Mouse (Mus musculus) gastrocnemius, postnatal 14 days (tissue): ENCODE results near the gene Mcm5. TPM values are rescaled to one million over a fixed set of nuclear protein-coding genes. Genes with fewer than 3 reads are reported as not detected.

Experiments used
- DNase-seq: peaks from one replicate; pipeline ENCODE4 v3.0.0; 2021; ENCODE audit warnings: mixed read lengths
- intact Hi-C: fragments of 180-260 bp; cut with DNase I; formaldehyde crosslinking; loops from one replicate; pipeline ENCODE4 v1.15.1; 2025; ENCODE audit warnings: low total_unique reads
- total RNA-seq, 2 experiments: library from RNA; stranded (reverse); gene quantifications; 2 replicates each; pipeline ENCODE4 v1.2.3; 2021

Mcm5 gene
- total RNA-seq, 2 experiments from 2014 or later, result 4.4 to 7.1 TPM

DNA sequence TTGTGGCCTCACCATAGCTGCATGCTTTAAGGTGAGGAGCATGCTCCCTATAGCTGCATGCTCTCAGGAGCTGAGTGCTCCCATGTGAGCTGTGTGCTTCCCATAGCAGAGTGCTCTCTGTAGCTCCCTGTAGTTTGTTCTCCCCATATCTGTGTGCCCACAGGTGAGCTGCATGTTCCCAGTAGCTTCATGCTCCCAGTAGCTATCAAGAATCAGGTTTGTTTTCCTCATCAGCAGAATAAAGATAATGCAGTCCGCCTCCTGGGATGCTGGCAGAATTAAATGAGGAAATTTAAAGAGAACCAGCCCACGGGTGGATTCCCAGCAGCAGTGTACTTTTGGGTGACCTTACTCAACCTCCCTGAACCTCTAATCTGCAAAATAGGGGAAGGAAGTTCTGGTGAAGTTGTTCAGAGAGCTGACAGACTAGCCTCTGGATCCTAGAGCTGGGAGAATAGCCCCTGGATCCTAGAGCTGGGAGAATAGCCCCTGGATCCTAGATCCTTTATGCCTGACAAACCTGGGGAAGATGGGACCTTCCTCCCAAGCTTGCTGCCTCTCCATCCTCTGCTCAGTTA lies 43.2 kb downstream of the Mcm5 start:
- intact Hi-C loops, result loop anchor here (2.0 kb wide), 1 partner anchor 16 kb away; no protein-coding TSS in a partner anchor
- DNase-seq, result no peak

GRCm38 (mm10) chr8:75154855-75155478 lies 45.6 kb downstream of the Mcm5 start:
- DNase-seq, result no peak
- intact Hi-C loops, result no loop called here

DNA sequence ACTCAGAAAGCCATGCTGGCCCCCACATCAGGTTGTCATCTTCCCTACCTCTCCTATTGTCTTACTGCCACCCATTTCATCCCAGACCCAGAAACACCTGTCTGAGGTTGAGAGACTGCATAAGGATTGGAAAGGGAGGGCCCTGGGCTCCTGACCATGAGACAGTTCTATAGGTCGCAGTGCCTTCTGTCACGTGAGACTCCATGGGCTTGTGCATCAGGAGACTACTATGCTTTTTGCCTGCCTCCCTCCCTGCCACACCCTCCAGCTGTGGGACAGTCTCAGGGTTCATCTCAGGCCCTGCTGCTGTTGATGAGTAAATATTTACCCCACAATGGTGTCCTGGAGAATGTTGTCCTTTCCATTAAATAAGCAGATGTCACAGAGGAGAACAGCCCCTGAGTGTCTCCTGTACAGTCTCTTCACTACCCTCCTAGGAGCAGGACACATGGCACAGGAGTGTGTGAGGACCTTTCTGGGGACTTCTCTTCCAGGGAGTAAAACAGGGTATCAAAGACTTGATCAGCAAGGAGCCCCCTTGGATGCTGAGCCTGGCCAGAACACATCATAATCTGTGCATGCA lies 46.5 kb downstream of the Mcm5 start:
- intact Hi-C loops, result no loop called here
- DNase-seq, result no peak

GRCm38 (mm10) chr8:75157471-75158230 lies 48.3 kb downstream of the Mcm5 start:
- intact Hi-C loops, result no loop called here
- DNase-seq, result no peak

GRCm38 (mm10) chr8:75169363-75169762 lies 60.0 kb downstream of the Mcm5 start:
- no peak for DNase-seq
- intact Hi-C loops, result no loop called here

DNA sequence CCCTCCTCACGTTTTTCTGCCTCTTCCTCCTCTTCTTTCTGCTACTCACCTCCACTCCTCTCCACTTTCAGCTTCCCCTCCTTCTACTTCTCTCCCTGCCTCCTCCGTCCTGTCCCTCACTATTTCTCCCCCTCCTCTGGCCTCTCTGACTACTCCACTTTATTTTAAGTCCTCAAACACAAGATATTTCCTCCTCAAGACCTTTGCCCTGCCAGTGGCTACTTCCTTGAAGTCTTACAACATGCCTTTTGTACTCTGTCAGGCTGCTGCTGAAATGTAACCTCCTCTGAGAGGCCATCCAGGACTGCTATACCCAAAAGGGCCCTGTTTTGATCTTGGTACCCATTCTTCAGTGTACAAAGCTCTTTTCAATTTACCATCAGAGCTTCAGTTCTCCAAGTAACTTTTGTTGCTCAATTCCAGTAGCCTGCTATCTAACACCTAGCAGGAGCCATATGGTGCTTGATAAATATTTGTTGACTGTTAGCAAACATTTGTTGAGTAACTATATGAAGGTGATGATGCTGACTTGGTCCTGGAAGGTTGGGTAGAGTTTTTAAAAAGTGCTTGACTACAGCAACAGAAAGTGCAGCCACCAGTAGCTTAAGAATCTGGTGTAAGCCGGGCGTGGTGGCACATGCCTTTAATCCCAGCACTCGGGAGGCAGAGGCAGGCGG lies 62.8 kb downstream of the Mcm5 start:
- no peak for DNase-seq
- intact Hi-C loops, result no loop called here

Other genes with a start within 250 kb of the Mcm5 start
- not detected for gene Isx, start 236.4 kb upstream of the Mcm5 start, total RNA-seq
- 1 to 10 TPM; 8.3 to 9.9 TPM for gene Hmgxb4, start 116.2 kb upstream of the Mcm5 start, total RNA-seq
- 10 to 100 TPM; 43.8 to 47.2 TPM for gene Tom1, start 75.9 kb upstream of the Mcm5 start, total RNA-seq
- 10 to 100 TPM; 12.2 to 13.8 TPM for gene Hmox1, start 15.9 kb upstream of the Mcm5 start, total RNA-seq
- 1 to 10 TPM; 1.3 to 1.6 TPM for gene Rasd2, start 104.4 kb downstream of the Mcm5 start, total RNA-seq